Mouse (Mus musculus): Measurements from ENCODE around the gene Cdh20.

DNA sequence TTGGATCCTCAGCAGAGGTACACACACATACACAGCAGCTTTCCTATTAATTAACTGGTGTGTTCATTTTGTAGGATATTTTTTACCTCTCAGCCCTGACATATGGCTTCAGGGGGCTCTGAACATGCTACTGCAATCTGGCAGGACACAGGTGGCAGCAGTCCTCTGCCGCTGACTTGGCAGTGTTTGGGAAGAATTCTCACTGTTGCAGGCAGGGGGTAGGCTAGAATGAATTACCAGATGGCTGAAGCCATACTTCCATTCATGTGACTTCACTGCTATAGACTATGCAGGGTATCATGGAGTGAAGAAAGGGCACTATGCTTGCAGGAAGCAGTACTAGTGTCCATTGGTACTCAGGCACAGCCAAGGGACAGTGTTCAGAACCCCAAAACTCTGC lies 233.8 kb downstream of the Cdh20 start:
- no peak for TF ChIP-seq GATA1 (IDR thresholded peaks at IDR 0.05; ENCODE audit: low read length)
- no peak for TF ChIP-seq TAL1 (IDR thresholded peaks at IDR 0.05; ENCODE audit: low read length)
